Mouse (Mus musculus) G1E (cell line): Measurements from ENCODE around the gene Pnkp. TPM values are rescaled to one million over a fixed set of nuclear protein-coding genes. Genes with fewer than 3 reads are reported as not detected.

Experiments used
- ATAC-seq: 2 replicates; pipeline ENCODE4 v1.8.0; 2016; ENCODE audit warnings: mild to moderate bottlenecking; ENCODE audit not compliant: insufficient number of reproducible peaks, poor library complexity, low FRiP score, severe bottlenecking; ENCODE audit errors: extremely low read depth
- DNase-seq: peaks from one replicate; pipeline ENCODE4 v3.0.0; 2012; ENCODE audit warnings: low spot score
- H3K27me3 ChIP-seq: 2 replicates; pipeline ENCODE4 v1.6.1; 2012; ENCODE audit warnings: mild to moderate bottlenecking, low read length, inconsistent platforms; ENCODE audit not compliant: insufficient read depth
- H3K36me3 ChIP-seq: replicated peaks from 2 replicates; pipeline ENCODE3; 2012; ENCODE audit warnings: mild to moderate bottlenecking, inconsistent platforms
- H3K4me1 ChIP-seq: 2 replicates; pipeline ENCODE4 v1.6.1; 2012; ENCODE audit warnings: low read depth, low read length, inconsistent platforms, mixed read lengths; ENCODE audit not compliant: insufficient read depth
- H3K4me3 ChIP-seq: 2 replicates; pipeline ENCODE4 v1.5.1; 2012; ENCODE audit warnings: low read depth, mild to moderate bottlenecking, inconsistent platforms, low read length, moderate library complexity, mixed read lengths
- H3K9me3 ChIP-seq: replicated peaks from 2 replicates; pipeline ENCODE4 v1.6.1; 2012; ENCODE audit warnings: inconsistent platforms
- CTCF ChIP-seq: IDR thresholded peaks from 2 replicates; pipeline ENCODE4 v1.5.1; 2012; ENCODE audit warnings: low read depth, low read length, inconsistent platforms, mixed read lengths
- GATA1 ChIP-seq: IDR thresholded peaks from 2 replicates; pipeline ENCODE4 v1.6.1; 2012; ENCODE audit warnings: borderline replicate concordance, low read length, inconsistent platforms, mixed read lengths
- GATA2 ChIP-seq: IDR thresholded peaks from 2 replicates; pipeline ENCODE4 v1.6.1; 2012; ENCODE audit warnings: low read depth, low read length, inconsistent platforms, borderline replicate concordance
- POLR2AphosphoS5 ChIP-seq: IDR thresholded peaks from 2 replicates; pipeline ENCODE4 v1.6.1; 2012; ENCODE audit warnings: low read depth, low read length, inconsistent platforms; ENCODE audit not compliant: insufficient replicate concordance
- TAL1 ChIP-seq: conservative IDR thresholded peaks from 2 replicates; pipeline ENCODE4 v1.6.1; 2012; ENCODE audit warnings: low read depth, low read length, inconsistent platforms, mixed read lengths
- polyA plus RNA-seq: library from polyadenylated mRNA; stranded (reverse); fragments of >175 nt; gene quantifications from 2 replicates; pipeline ENCODE4 v1.2.3, GENCODE M21; 2012
- total RNA-seq, 2 experiments: library from RNA; stranded (forward) in 1 of 2; stranded (reverse) in 1 of 2; fragments of 200-1000 nt in 1 of 2; fragments of >200 nt in 1 of 2; fragmentation: Nextera tagmentation in 1 of 2; gene quantifications; 2 replicates each; pipeline ENCODE4 v1.2.3; 2014 to 2017

Gene Pnkp
- total and polyA plus RNA-seq, 3 experiments: 28.2 to 35.8 (median 33.0) TPM

DNA sequence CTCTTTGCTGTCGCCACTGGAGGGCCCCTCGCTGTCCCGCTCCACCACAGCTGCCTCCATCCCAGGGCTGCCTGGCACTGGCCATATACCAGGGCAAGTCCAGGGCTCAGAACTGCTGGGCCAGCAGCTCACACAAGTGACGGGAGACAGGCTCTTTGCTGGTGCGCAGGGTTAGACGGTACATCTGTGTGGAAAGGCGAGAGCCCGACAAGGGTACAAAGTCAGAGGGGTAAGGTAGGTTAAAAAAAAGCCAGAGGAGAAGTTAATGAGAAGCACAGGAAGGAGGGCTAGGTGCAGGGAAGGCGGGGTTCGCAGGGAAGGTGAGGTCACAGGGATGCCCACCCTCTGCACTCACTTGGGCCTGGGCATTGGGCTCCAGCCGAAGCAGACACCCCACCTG is 43.7 kb downstream of the Pnkp start:
- no peak overlapping the region for H3K4me3 ChIP-seq
- H3K4me1 ChIP-seq: peaks cover 75% of the 10 kb centered on the region
- H3K27me3 ChIP-seq: no peaks in the 10 kb centered on the region
- ATAC-seq (no peak), DNase-seq (no peak)
- no peak for TF ChIP-seq CTCF
- TF ChIP-seq POLR2AphosphoS5: no peak; the same call in 1 of the 2 replicates
- TF ChIP-seq TAL1: no peak
- no peak for TF ChIP-seq GATA1
- TF ChIP-seq GATA2: no peak
- H3K36me3 ChIP-seq: peaks cover 88% of the 10 kb centered on the region
- no peaks in the 10 kb centered on the region for H3K9me3 ChIP-seq

DNA sequence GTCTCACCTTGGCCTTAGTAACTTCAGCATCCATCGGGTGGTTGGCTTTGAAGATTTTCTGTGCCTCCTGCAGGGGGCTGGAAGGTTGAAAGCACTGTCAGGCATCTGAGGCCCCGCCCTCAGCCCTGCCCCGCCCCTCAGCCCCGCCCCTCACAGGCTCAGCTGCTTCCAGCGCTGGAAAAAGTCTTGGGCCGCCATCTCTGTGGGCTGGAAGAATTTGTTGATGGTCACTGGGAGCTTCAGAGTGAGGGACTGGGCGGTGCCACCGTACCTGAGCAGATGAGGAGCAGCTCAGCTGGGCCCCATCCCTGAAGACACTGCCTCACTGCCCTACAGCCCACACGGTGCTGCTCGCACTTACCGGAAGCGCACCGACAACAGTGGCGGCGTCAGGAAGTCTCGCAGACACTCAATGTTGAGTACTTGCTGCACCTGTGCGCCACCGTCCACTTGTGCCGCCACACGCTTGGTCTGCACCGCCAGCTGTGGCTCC is 44.3 kb downstream of the Pnkp start:
- TF ChIP-seq GATA1 (no peak), GATA2 (no peak), TAL1 (no peak), CTCF (no peak), POLR2AphosphoS5 (no peak)
- Histone ChIP-seq H3K27me3 (no peaks in the 10 kb centered on the region), H3K4me1 (peaks cover 70% of the 10 kb centered on the region), H3K4me3 (no peak overlapping the region), H3K9me3 (no peaks in the 10 kb centered on the region), H3K36me3 (peaks cover 94% of the 10 kb centered on the region)
- ATAC-seq (no peak), DNase-seq (no peak)

DNA sequence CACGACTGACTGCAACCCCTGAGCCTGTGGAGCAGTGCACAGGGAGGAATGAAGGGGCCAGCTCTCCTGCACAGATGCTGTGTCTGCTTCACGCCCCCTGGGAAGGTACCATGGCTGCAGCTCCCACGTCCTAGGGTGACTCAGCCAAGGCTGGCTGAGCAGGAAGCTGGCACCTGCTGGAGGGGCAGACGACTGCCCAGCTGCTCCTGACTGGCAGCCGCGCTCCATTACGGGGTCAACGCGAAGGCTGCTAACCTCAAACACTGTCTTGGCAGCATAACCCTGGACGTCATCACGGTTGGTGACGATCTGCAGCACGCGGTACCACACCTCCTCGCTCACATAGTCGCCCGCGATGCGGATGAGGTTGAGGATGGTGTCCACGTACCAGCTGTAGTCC is 48.5 kb downstream of the Pnkp start:
- ATAC-seq (no peak), DNase-seq (no peak)
- no peaks in the 10 kb centered on the region for H3K9me3 ChIP-seq
- peaks cover 100% of the 10 kb centered on the region for H3K36me3 ChIP-seq
- H3K4me3 ChIP-seq: no peak overlapping the region
- TF ChIP-seq POLR2AphosphoS5 (no peak), GATA2 (no peak), CTCF (no peak), GATA1 (no peak), TAL1 (no peak)
- no peaks in the 10 kb centered on the region for H3K27me3 ChIP-seq
- H3K4me1 ChIP-seq: peaks cover 30% of the 10 kb centered on the region

DNA sequence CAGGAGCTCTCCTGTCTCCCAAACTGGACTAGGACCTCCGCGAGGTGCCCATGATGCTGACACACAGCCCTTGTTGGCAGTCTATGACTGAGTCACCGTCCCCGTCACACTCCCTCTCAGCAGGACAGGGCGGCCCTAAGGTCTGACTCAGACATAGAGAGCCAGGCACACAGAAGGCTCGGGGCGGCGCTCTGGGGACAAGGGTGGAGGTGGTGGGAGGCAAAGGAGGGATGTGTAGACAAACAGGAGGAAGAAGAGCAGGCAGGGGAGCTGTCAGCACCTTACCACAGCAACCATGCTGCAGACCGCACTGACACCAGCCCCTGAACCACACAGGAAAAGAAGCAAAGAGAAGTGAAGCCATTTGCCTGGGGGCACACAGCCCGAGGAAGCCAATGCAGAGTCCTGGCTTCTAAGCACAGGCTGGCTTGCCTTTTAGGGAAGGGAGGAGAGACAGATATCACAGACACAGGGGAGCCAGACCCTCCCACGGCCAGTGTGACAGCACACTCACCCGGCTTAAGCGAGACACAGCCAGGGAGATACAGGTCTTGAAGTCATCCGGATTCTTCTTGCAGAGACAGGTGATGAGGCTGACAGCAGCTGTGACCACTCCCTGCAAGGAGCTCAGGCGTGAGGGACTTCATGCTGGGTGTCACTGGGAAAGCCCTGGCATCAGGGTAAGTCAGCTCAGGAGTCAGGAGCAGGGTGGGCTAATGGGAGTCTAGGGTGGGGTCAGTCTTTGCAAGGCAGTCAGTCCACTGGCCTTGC is 52.0 kb downstream of the Pnkp start:
- Histone ChIP-seq H3K36me3 (peaks cover 99% of the 10 kb centered on the region), H3K4me1 (peaks cover 10% of the 10 kb centered on the region; the same call in 1 of the 2 replicates), H3K27me3 (no peaks in the 10 kb centered on the region), H3K9me3 (no peaks in the 10 kb centered on the region), H3K4me3 (no peak overlapping the region)
- DNase-seq (no peak), ATAC-seq (no peak)
- TF ChIP-seq CTCF (no peak), TAL1 (no peak), GATA2 (no peak), POLR2AphosphoS5 (no peak), GATA1 (no peak)

Other genes starting within 250 kb of the Pnkp start
Only the 20 nearest of the 25 such genes appear.
- gene Myh14, start 186.3 kb upstream of the Pnkp start, total RNA-seq (2014; fragmentation: Nextera tagmentation): not detected in 2 replicates
- gene Myh14, start 186.3 kb upstream of the Pnkp start, total RNA-seq (2017): not detected in 2 replicates
- not detected in 2 replicates for gene Myh14, start 186.3 kb upstream of the Pnkp start, polyA plus RNA-seq
- gene Izumo2, start 148.4 kb upstream of the Pnkp start, total RNA-seq (2014; fragmentation: Nextera tagmentation): not detected in 2 replicates
- gene Izumo2, start 148.4 kb upstream of the Pnkp start, total RNA-seq (2017): not detected in 2 replicates
- not detected in 2 replicates for gene Izumo2, start 148.4 kb upstream of the Pnkp start, polyA plus RNA-seq
- 44.9 and 48.7 TPM in 2 replicates for gene Vrk3, start 108.7 kb upstream of the Pnkp start, total RNA-seq (2014; fragmentation: Nextera tagmentation)
- gene Vrk3, start 108.7 kb upstream of the Pnkp start, total RNA-seq (2017): 48.8 and 49.0 TPM in 2 replicates
- gene Vrk3, start 108.7 kb upstream of the Pnkp start, polyA plus RNA-seq: 72.0 and 82.5 TPM in 2 replicates
- gene Zfp473, start 106.1 kb upstream of the Pnkp start, total RNA-seq (2014; fragmentation: Nextera tagmentation): 3.9 and 4.1 TPM in 2 replicates
- gene Zfp473, start 106.1 kb upstream of the Pnkp start, total RNA-seq (2017): 4.0 and 4.5 TPM in 2 replicates
- 0.14 and 0.33 TPM in 2 replicates for gene Zfp473, start 106.1 kb upstream of the Pnkp start, polyA plus RNA-seq
- 96.5 and 160 TPM in 2 replicates for gene Nup62, start 41.1 kb upstream of the Pnkp start, total RNA-seq (2014; fragmentation: Nextera tagmentation)
- 94.9 and 102 TPM in 2 replicates for gene Nup62, start 41.1 kb upstream of the Pnkp start, total RNA-seq (2017)
- gene Nup62, start 41.1 kb upstream of the Pnkp start, polyA plus RNA-seq: 85.4 and 157 TPM in 2 replicates
- 4.2 and 14.4 TPM in 2 replicates for gene Il4i1, start 40.8 kb upstream of the Pnkp start, total RNA-seq (2014; fragmentation: Nextera tagmentation)
- gene Il4i1, start 40.8 kb upstream of the Pnkp start, total RNA-seq (2017): 1.3 and 2.4 TPM in 2 replicates
- gene Il4i1, start 40.8 kb upstream of the Pnkp start, polyA plus RNA-seq: 3.1 and 3.2 TPM in 2 replicates
- gene Atf5, start 40.5 kb upstream of the Pnkp start, total RNA-seq (2014; fragmentation: Nextera tagmentation): 37.7 and 58.5 TPM in 2 replicates
- 5.2 and 8.6 TPM in 2 replicates for gene Atf5, start 40.5 kb upstream of the Pnkp start, total RNA-seq (2017)
- gene Atf5, start 40.5 kb upstream of the Pnkp start, polyA plus RNA-seq: 282 and 396 TPM in 2 replicates
- gene Akt1s1, start 8.1 kb upstream of the Pnkp start, total RNA-seq (2014; fragmentation: Nextera tagmentation): 13.3 and 14.4 TPM in 2 replicates
- 23.7 and 32.5 TPM in 2 replicates for gene Akt1s1, start 8.1 kb upstream of the Pnkp start, total RNA-seq (2017)
- 290 and 566 TPM in 2 replicates for gene Akt1s1, start 8.1 kb upstream of the Pnkp start, polyA plus RNA-seq
- 32.3 and 33.5 TPM in 2 replicates for gene Tbc1d17, start 8.1 kb upstream of the Pnkp start, total RNA-seq (2014; fragmentation: Nextera tagmentation)
- gene Tbc1d17, start 8.1 kb upstream of the Pnkp start, total RNA-seq (2017): 25.7 and 33.5 TPM in 2 replicates
- 65.4 and 75.7 TPM in 2 replicates for gene Tbc1d17, start 8.1 kb upstream of the Pnkp start, polyA plus RNA-seq
- 65.9 and 75.4 TPM in 2 replicates for gene Ptov1, start 12.6 kb downstream of the Pnkp start, total RNA-seq (2014; fragmentation: Nextera tagmentation)
- gene Ptov1, start 12.6 kb downstream of the Pnkp start, total RNA-seq (2017): 27.2 and 33.2 TPM in 2 replicates
- 145 and 150 TPM in 2 replicates for gene Ptov1, start 12.6 kb downstream of the Pnkp start, polyA plus RNA-seq
- gene Med25, start 35.6 kb downstream of the Pnkp start, total RNA-seq (2014; fragmentation: Nextera tagmentation): 77.5 and 96.6 TPM in 2 replicates
- gene Med25, start 35.6 kb downstream of the Pnkp start, total RNA-seq (2017): 14.0 and 16.5 TPM in 2 replicates
- 367 and 482 TPM in 2 replicates for gene Med25, start 35.6 kb downstream of the Pnkp start, polyA plus RNA-seq
- 13.6 and 17.8 TPM in 2 replicates for gene Fuz, start 38.9 kb downstream of the Pnkp start, total RNA-seq (2014; fragmentation: Nextera tagmentation)
- gene Fuz, start 38.9 kb downstream of the Pnkp start, total RNA-seq (2017): 16.8 and 19.0 TPM in 2 replicates
- gene Fuz, start 38.9 kb downstream of the Pnkp start, polyA plus RNA-seq: 37.5 and 49.0 TPM in 2 replicates
- 68.8 and 98.0 TPM in 2 replicates for gene Ap2a1, start 72.4 kb downstream of the Pnkp start, total RNA-seq (2014; fragmentation: Nextera tagmentation)
- 19.8 and 30.8 TPM in 2 replicates for gene Ap2a1, start 72.4 kb downstream of the Pnkp start, total RNA-seq (2017)
- 92.1 and 98.8 TPM in 2 replicates for gene Ap2a1, start 72.4 kb downstream of the Pnkp start, polyA plus RNA-seq
- not detected in 2 replicates for gene Tsks, start 86.1 kb downstream of the Pnkp start, total RNA-seq (2014; fragmentation: Nextera tagmentation)
- gene Tsks, start 86.1 kb downstream of the Pnkp start, total RNA-seq (2017): not detected in 2 replicates
- 0.29 and 0.44 TPM in 2 replicates for gene Tsks, start 86.1 kb downstream of the Pnkp start, polyA plus RNA-seq
- 0.53 and 2.4 TPM in 2 replicates for gene Cpt1c, start 117.7 kb downstream of the Pnkp start, total RNA-seq (2014; fragmentation: Nextera tagmentation)
- gene Cpt1c, start 117.7 kb downstream of the Pnkp start, total RNA-seq (2017): 0.11 and 0.23 TPM in 2 replicates
- gene Cpt1c, start 117.7 kb downstream of the Pnkp start, polyA plus RNA-seq: 0.28 and 0.33 TPM in 2 replicates
- gene Prmt1, start 129.4 kb downstream of the Pnkp start, total RNA-seq (2014; fragmentation: Nextera tagmentation): 165 and 169 TPM in 2 replicates
- 97.2 and 113 TPM in 2 replicates for gene Prmt1, start 129.4 kb downstream of the Pnkp start, total RNA-seq (2017)
- 89.5 and 105 TPM in 2 replicates for gene Prmt1, start 129.4 kb downstream of the Pnkp start, polyA plus RNA-seq
- 129 and 135 TPM in 2 replicates for gene Irf3, start 140.5 kb downstream of the Pnkp start, total RNA-seq (2014; fragmentation: Nextera tagmentation)
- 107 and 135 TPM in 2 replicates for gene Irf3, start 140.5 kb downstream of the Pnkp start, total RNA-seq (2017)
- 65.6 and 87.1 TPM in 2 replicates for gene Irf3, start 140.5 kb downstream of the Pnkp start, polyA plus RNA-seq
- 11.1 and 13.9 TPM in 2 replicates for gene Bcl2l12, start 141.6 kb downstream of the Pnkp start, total RNA-seq (2014; fragmentation: Nextera tagmentation)
- 15.6 and 20.4 TPM in 2 replicates for gene Bcl2l12, start 141.6 kb downstream of the Pnkp start, total RNA-seq (2017)
- gene Bcl2l12, start 141.6 kb downstream of the Pnkp start, polyA plus RNA-seq: 65.9 and 74.6 TPM in 2 replicates
- gene Scaf1, start 159.2 kb downstream of the Pnkp start, total RNA-seq (2014; fragmentation: Nextera tagmentation): 66.0 and 111 TPM in 2 replicates
- 11.3 and 13.5 TPM in 2 replicates for gene Scaf1, start 159.2 kb downstream of the Pnkp start, total RNA-seq (2017)
- 203 and 244 TPM in 2 replicates for gene Scaf1, start 159.2 kb downstream of the Pnkp start, polyA plus RNA-seq
- gene Rras, start 160.8 kb downstream of the Pnkp start, total RNA-seq (2014; fragmentation: Nextera tagmentation): 16.3 and 22.1 TPM in 2 replicates
- gene Rras, start 160.8 kb downstream of the Pnkp start, total RNA-seq (2017): 3.1 and 3.2 TPM in 2 replicates
- gene Rras, start 160.8 kb downstream of the Pnkp start, polyA plus RNA-seq: 5.6 and 6.9 TPM in 2 replicates